Mouse (Mus musculus) intestine, embryonic 16.5 days (tissue): ENCODE results near the gene Rab44. TPM values are rescaled to one million over a fixed set of nuclear protein-coding genes. Genes with fewer than 3 reads are reported as not detected.
"Not testable (repeated sequence)": the region's sequence is repeated elsewhere in the genome, so short reads cannot be mapped to it uniquely, and the experiment has no call there.

ENCODE experiments used
- ATAC-seq: fragments of 200-750 bp; cut with Nextera tagmentation; 2 replicates; pipeline ENCODE4 v1.8.0; 2017; ENCODE audit warnings: moderate TSS enrichment, moderate library complexity
- H3K27ac ChIP-seq: fragments of 300-500 bp; sonication (generic); 2 replicates; pipeline ENCODE4 v1.5.1; 2014; ENCODE audit warnings: mild to moderate bottlenecking, low read length
- H3K27me3 ChIP-seq: fragments of 300-500 bp; sonication (generic); replicated peaks from 2 replicates; pipeline ENCODE4 v1.6.1; 2014; ENCODE audit warnings: low read length, control low read depth, mixed read lengths; ENCODE audit not compliant: control insufficient read depth, insufficient read depth
- H3K36me3 ChIP-seq: fragments of 300-500 bp; sonication (generic); 2 replicates; pipeline ENCODE4 v1.6.1; 2014; ENCODE audit warnings: low read length, control low read depth; ENCODE audit not compliant: control insufficient read depth, insufficient read depth
- H3K4me1 ChIP-seq: fragments of 300-500 bp; sonication (generic); 2 replicates; pipeline ENCODE4 v1.6.1; 2014; ENCODE audit warnings: low read length, control low read depth, mixed read lengths; ENCODE audit not compliant: control insufficient read depth, insufficient read depth
- H3K4me2 ChIP-seq: fragments of 300-500 bp; sonication (generic); 2 replicates; pipeline ENCODE4 v1.6.1; 2014; ENCODE audit warnings: low read depth, low read length, control low read depth
- H3K4me3 ChIP-seq: fragments of 300-500 bp; sonication (generic); 2 replicates; pipeline ENCODE4 v1.5.1; 2014; ENCODE audit warnings: mild to moderate bottlenecking, low read length
- H3K9ac ChIP-seq: fragments of 300-500 bp; sonication (generic); 2 replicates; pipeline ENCODE4 v1.6.1; 2014; ENCODE audit warnings: low read depth, low read length
- H3K9me3 ChIP-seq: fragments of 300-500 bp; sonication (generic); 2 replicates; pipeline ENCODE4 v1.6.1; 2016; ENCODE audit warnings: low read length, control low read depth; ENCODE audit not compliant: control insufficient read depth
- WGBS: fragments of 180-500 bp; shearing (Covaris S2); extraction: QIAGEN DNeasy Blood & Tissue Kit; methylation state at CpG from one replicate; pipeline ENCODE4 v1.1.7; 2014; 5-methylcytosine and 5-hydroxymethylcytosine counted together
- polyA plus RNA-seq: library from polyadenylated mRNA; unstranded; fragments of >200 nt; fragmentation: Nextera tagmentation; extraction: Ambion mirVana; gene quantifications from 2 replicates; pipeline ENCODE4 v1.2.1, GENCODE M21; 2015

Rab44 gene
- 0.34 and 0.70 TPM in 2 replicates for polyA plus RNA-seq

GRCm38 (mm10) chr17:29113591-29114352 lies at the start of gene Rab44:
Gene Rab44, plus strand, starts transcription at chr17:29114145.
- Histone ChIP-seq H3K27me3 (no peaks in the 10 kb centered on the region), H3K4me3 (no peak within 1 kb of the TSS), H3K9me3 (no peaks in the 10 kb centered on the region), H3K9ac (no peak within 1 kb of the TSS), H3K27ac (no peak within 1 kb of the TSS), H3K4me2 (no peak within 1 kb of the TSS), H3K4me1 (no peaks in the 10 kb centered on the region), H3K36me3 (no peaks in the 10 kb centered on the region)
- no peak for ATAC-seq
- WGBS: 82% methylated on average over 13 of the region's 13 CpGs

GRCm38 (mm10) chr17:29065245-29065940 lies 48.6 kb upstream of the Rab44 start:
- Histone ChIP-seq H3K9ac (no peak overlapping the region), H3K4me3 (no peak overlapping the region), H3K4me2 (no peak overlapping the region), H3K27me3 (no peaks in the 10 kb centered on the region), H3K4me1 (peaks cover 18% of the 10 kb centered on the region; the same call in 1 of the 2 replicates), H3K9me3 (no peaks in the 10 kb centered on the region), H3K27ac (no peak overlapping the region), H3K36me3 (no peaks in the 10 kb centered on the region)
- 86% methylated on average over 21 of the region's 21 CpGs for WGBS
- no peak for ATAC-seq

GRCm38 (mm10) chr17:29065971-29066370 lies 48.0 kb upstream of the Rab44 start:
- Histone ChIP-seq H3K27me3 (no peaks in the 10 kb centered on the region), H3K4me1 (peaks cover 18% of the 10 kb centered on the region; the same call in 1 of the 2 replicates), H3K36me3 (no peaks in the 10 kb centered on the region), H3K9ac (no peak overlapping the region), H3K4me3 (no peak overlapping the region), H3K9me3 (no peaks in the 10 kb centered on the region), H3K27ac (no peak overlapping the region), H3K4me2 (no peak overlapping the region)
- ATAC-seq: no peak
- WGBS: 97% methylated on average over 3 of the region's 3 CpGs

GRCm38 (mm10) chr17:29067416-29067815 lies 46.5 kb upstream of the Rab44 start:
- H3K4me3 ChIP-seq, H3K27ac ChIP-seq, ATAC-seq, H3K9ac ChIP-seq, H3K27me3 ChIP-seq, H3K4me2 ChIP-seq, H3K36me3 ChIP-seq, H3K9me3 ChIP-seq: not testable (repeated sequence)
- WGBS: 86% methylated on average over 3 of the region's 3 CpGs
- H3K4me1 ChIP-seq: peaks cover 17% of the 10 kb centered on the region; the same call in 1 of the 2 replicates

GRCm38 (mm10) chr17:29067847-29068246 lies 46.1 kb upstream of the Rab44 start:
- Histone ChIP-seq H3K9me3 (no peaks in the 10 kb centered on the region), H3K27ac (no peak overlapping the region), H3K4me3 (no peak overlapping the region), H3K27me3 (no peaks in the 10 kb centered on the region), H3K4me1 (peaks cover 16% of the 10 kb centered on the region), H3K36me3 (no peaks in the 10 kb centered on the region), H3K4me2 (no peak overlapping the region), H3K9ac (no peak overlapping the region)
- 56% methylated on average over 5 of the region's 5 CpGs for WGBS
- no peak for ATAC-seq

GRCm38 (mm10) chr17:29069063-29069462 lies 44.9 kb upstream of the Rab44 start:
- no peak overlapping the region for H3K27ac ChIP-seq
- H3K4me2 ChIP-seq: no peak overlapping the region
- H3K9ac ChIP-seq: no peak overlapping the region
- WGBS: 64% methylated on average over 10 of the region's 10 CpGs
- 0 out of 2 replicates have a peak, but pooled peaks have one; percentile 34 for ATAC-seq
- no peaks in the 10 kb centered on the region for H3K9me3 ChIP-seq
- H3K4me1 ChIP-seq: peaks cover 16% of the 10 kb centered on the region
- no peaks in the 10 kb centered on the region for H3K36me3 ChIP-seq
- no peaks in the 10 kb centered on the region for H3K27me3 ChIP-seq
- H3K4me3 ChIP-seq: no peak overlapping the region

GRCm38 (mm10) chr17:29071820-29072219 lies 42.1 kb upstream of the Rab44 start:
- Histone ChIP-seq H3K4me3 (no peak overlapping the region), H3K36me3 (no peaks in the 10 kb centered on the region), H3K4me1 (peaks cover 19% of the 10 kb centered on the region), H3K27me3 (no peaks in the 10 kb centered on the region), H3K4me2 (no peak overlapping the region), H3K9me3 (no peaks in the 10 kb centered on the region), H3K9ac (no peak overlapping the region), H3K27ac (no peak overlapping the region)
- WGBS: 66% methylated on average over 5 of the region's 5 CpGs
- ATAC-seq: no peak

GRCm38 (mm10) chr17:29072701-29073307 lies 41.1 kb upstream of the Rab44 start:
- H3K4me1 ChIP-seq: peaks cover 19% of the 10 kb centered on the region
- H3K4me3 ChIP-seq: no peak overlapping the region
- no peak for ATAC-seq
- no peak overlapping the region for H3K27ac ChIP-seq
- WGBS: 16% methylated on average over 11 of the region's 11 CpGs
- H3K27me3 ChIP-seq: no peaks in the 10 kb centered on the region
- H3K4me2 ChIP-seq: no peak overlapping the region
- no peaks in the 10 kb centered on the region for H3K9me3 ChIP-seq
- H3K36me3 ChIP-seq: no peaks in the 10 kb centered on the region
- peak overlapping the region; percentile 15; the same call in 1 of the 2 replicates for H3K9ac ChIP-seq

GRCm38 (mm10) chr17:29073313-29073712 lies 40.6 kb upstream of the Rab44 start:
- Histone ChIP-seq H3K27me3 (no peaks in the 10 kb centered on the region), H3K9me3 (no peaks in the 10 kb centered on the region), H3K36me3 (no peaks in the 10 kb centered on the region), H3K4me1 (peaks cover 20% of the 10 kb centered on the region), H3K27ac (no peak overlapping the region), H3K9ac (peak overlapping the region; percentile 15; the same call in 1 of the 2 replicates), H3K4me3 (no peak overlapping the region), H3K4me2 (no peak overlapping the region)
- ATAC-seq: no peak
- WGBS: 38% methylated on average over 5 of the region's 5 CpGs
